Mouse (Mus musculus): Measurements from ENCODE around the gene Irf1. TPM values are rescaled to one million over a fixed set of nuclear protein-coding genes. Genes with fewer than 3 reads are reported as not detected.
A peak's percentile ranks its signal among the peaks of the same experiment; 100 is the strongest.

The Irf1 gene
- polyA plus RNA-seq, 1 experiment from 2014 or later: 16.2 TPM

DNA sequence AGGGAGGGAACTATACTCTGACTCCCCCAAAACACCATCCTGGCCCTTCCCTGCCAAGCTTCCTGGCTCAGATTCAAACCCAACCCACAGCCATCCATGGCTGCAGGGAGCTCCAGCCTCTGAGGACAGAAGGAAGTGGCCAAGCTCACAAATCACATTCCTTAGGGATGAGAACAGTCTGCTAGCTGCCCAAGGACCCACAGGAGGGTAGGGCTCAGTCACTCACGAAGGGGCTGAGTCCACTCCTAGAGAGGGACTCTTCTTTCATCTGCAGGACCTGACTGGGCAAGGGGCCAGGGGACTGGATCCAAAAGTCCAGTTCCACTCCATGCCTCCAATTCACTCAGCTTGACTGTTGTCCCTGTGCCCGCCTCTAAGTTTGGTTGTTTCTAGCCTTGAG is 8.0 kb upstream of the Irf1 start:
- Histone ChIP-seq H3K4me2 (replicated peaks) (no peak overlapping the region), H3K4me3 (replicated peaks) (no peak overlapping the region), H3K27ac (replicated peaks) (peak overlapping the region; percentile 95), H3K9ac (no peak overlapping the region), H3K9me3 (replicated peaks) (no peaks in the 10 kb centered on the region), H3K4me1 (peaks cover 54% of the 10 kb centered on the region), H3K27me3 (no peaks in the 10 kb centered on the region), H3K36me3 (no peaks in the 10 kb centered on the region)
- WGBS: 49% methylated on average over 2 of the region's 2 CpGs
- ATAC-seq (ENCODE audit: insufficient number of reproducible peaks, low FRiP score, low TSS enrichment, low read depth): no peak

DNA sequence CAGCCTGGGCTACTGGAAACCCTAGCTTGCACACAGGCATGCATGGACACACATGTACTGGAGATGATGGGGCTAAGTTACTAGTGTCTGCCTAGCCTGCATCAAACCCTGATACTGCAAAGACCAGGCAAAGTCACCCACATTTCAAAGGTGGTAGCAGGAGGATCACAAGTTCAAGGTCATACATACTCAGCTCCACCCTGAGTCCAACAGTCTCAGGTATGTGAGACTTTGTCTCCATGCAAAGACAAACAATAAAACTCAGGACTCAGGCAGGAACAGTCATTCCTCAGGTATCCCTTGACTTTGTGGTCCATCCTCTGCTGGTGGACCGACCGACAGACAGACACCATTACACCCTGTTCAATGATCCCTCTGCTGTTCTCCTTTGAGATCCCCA is 7.4 kb upstream of the Irf1 start:
- Histone ChIP-seq H3K27me3 (no peaks in the 10 kb centered on the region), H3K4me3 (replicated peaks) (peak overlapping the region; percentile 39), H3K4me1 (peaks cover 54% of the 10 kb centered on the region), H3K36me3 (no peaks in the 10 kb centered on the region), H3K9me3 (replicated peaks) (no peaks in the 10 kb centered on the region), H3K4me2 (replicated peaks) (peak overlapping the region; percentile 77), H3K9ac (no peak overlapping the region), H3K27ac (replicated peaks) (peak overlapping the region; percentile 95)
- ATAC-seq (ENCODE audit: insufficient number of reproducible peaks, low FRiP score, low TSS enrichment, low read depth): no peak
- WGBS: 64% methylated on average over 2 of the region's 2 CpGs

DNA sequence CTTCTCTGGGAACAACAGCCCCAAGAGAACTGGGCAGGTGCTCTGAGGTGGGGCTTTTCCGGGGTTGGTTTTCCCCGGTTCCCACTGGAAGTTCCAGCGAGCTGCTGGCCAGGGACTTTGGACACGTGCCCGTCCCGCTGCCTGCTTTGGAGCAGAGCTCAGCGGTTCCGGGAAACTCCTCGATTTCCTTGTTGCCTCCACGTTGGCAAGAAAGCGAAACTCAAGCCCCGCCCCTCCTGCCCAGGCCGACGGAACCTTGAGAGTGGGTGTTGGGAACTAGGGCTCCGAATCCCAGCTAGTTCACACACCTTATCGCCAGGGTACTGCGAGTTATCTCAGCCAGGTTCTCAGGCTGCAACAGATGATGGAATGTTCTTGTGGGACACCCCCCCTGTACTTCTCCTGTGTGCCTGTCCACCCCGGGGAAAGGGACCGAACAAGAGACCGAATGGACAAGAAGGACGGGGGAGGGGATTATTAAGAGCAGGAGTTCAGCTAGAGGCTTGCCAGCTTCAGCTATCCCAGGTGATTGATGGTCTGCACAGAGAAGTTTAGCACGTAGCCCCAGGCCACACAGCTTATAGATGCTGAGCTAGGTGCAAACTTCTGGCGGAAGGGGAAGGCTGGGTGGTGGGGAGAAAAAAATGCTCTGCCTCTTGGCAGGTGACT is 6.9 kb upstream of the Irf1 start:
- peak overlapping the region; percentile 77 for H3K4me2 ChIP-seq (replicated peaks)
- no peaks in the 10 kb centered on the region for H3K36me3 ChIP-seq
- H3K9ac ChIP-seq: 0 out of 2 replicates have a peak overlapping the region, but pooled peaks have one; percentile 24
- ATAC-seq (ENCODE audit: insufficient number of reproducible peaks, low FRiP score, low TSS enrichment, low read depth): no peak
- H3K27me3 ChIP-seq: no peaks in the 10 kb centered on the region
- WGBS: 4% methylated on average over 23 of the region's 23 CpGs
- peaks cover 54% of the 10 kb centered on the region for H3K4me1 ChIP-seq
- peak overlapping the region; percentile 95 for H3K27ac ChIP-seq (replicated peaks)
- H3K4me3 ChIP-seq (replicated peaks): peak overlapping the region; percentile 39
- H3K9me3 ChIP-seq (replicated peaks): no peaks in the 10 kb centered on the region

DNA sequence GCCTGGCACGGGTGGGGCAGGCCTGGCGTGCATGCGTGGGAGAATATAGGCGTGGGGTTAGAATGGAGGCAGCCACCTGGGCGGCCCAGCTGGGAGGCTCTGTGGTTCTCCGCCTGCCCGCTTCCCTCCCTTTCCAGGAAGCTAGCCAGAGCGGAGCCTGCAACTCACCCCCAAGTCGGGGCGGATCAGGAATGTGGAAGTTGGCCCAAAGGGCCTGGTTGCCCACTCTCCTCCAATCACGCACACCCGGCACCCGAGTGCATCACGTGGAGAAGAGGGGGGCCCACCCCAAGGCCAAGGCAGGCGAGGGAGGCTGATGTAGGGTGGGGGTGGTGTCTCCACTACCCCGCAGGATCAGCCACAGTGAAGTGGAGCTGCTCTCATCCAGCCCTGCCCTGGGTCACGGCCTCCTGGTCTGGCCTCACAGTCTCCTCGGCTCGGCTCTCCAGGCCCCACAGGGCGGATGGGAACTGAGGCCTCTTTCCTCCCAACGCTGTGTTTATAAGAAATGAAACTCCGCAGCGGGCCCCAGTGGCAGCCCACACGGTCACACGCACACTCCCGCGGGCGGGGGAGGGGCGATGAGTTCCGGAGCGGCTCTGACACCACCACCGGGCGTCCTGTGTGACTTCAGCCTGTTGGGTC is 6.2 kb upstream of the Irf1 start:
- ATAC-seq (ENCODE audit: insufficient number of reproducible peaks, low FRiP score, low TSS enrichment, low read depth): peak; percentile 89
- Histone ChIP-seq H3K27me3 (no peaks in the 10 kb centered on the region), H3K4me2 (replicated peaks) (peak overlapping the region; percentile 77), H3K4me3 (replicated peaks) (peak overlapping the region; percentile 39), H3K36me3 (no peaks in the 10 kb centered on the region), H3K27ac (replicated peaks) (peak overlapping the region; percentile 95), H3K9me3 (replicated peaks) (no peaks in the 10 kb centered on the region), H3K9ac (peak overlapping the region; percentile 24), H3K4me1 (peaks cover 53% of the 10 kb centered on the region)
- under 1% methylated on average over 33 of the region's 33 CpGs for WGBS

DNA sequence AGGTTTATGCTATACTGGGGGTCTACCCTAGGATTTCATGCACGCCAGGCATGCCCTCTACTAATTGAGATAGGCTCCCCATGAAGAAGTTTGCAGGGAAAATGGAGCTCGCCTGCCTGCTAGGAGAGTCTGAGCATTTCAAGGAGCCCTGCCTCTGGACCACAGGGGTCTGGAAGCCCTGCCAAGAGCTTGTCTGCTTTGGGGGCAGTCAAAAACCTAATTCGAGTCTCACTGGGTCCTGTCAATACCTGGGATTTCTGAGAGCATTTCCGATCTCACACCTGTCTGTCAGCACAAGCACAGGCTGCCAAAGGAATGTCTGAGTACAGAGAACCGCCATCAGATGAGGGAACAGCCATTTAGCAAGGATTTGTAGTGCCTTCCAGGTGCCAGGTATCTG is 5.2 kb upstream of the Irf1 start:
- peaks cover 48% of the 10 kb centered on the region for H3K4me1 ChIP-seq
- H3K4me2 ChIP-seq (replicated peaks): no peak overlapping the region
- no peak overlapping the region for H3K9ac ChIP-seq
- H3K27me3 ChIP-seq: no peaks in the 10 kb centered on the region
- no peak for ATAC-seq (ENCODE audit: insufficient number of reproducible peaks, low FRiP score, low TSS enrichment, low read depth)
- no peak overlapping the region for H3K4me3 ChIP-seq (replicated peaks)
- 45% methylated on average over 5 of the region's 5 CpGs for WGBS
- H3K9me3 ChIP-seq (replicated peaks): no peaks in the 10 kb centered on the region
- H3K36me3 ChIP-seq: no peaks in the 10 kb centered on the region
- H3K27ac ChIP-seq (replicated peaks): peak overlapping the region; percentile 95

DNA sequence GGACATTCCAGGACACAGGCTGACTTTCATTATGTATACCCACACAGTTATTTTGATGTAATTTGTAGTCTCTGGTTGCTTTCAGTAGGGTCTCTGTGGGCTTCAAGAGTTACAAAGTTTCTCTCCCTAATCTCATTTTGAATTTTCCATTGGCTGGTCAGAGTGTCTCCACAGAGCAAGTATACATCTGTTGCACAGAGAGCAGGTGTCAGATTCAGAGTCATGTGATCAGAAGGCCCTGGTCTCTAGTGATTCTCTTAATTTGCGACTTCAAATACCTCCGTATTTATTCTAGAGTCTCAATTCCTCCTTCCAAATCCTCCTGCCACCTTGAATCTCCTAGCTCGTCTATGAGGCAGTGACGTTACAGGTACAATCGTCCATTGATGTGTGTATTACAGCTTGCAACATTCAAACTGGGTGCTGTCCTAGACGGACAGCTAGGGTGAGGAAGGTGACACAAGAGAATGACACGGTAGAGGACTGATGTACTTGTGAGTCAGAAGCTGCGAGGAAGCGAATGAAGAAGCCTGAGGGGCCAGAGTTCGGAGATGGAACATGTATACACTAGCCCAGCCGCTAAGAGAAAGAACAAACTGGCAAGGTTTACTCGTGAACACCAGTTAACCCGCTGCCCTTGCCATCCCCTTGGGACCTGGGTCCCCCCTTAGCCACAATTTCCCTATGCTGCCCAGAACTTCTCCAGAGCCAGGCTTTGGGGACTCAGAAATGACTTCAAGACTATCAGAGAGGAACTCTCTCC is 1.2 kb upstream of the Irf1 start:
- Histone ChIP-seq H3K36me3 (0 out of 2 replicates have a peak, but pooled peaks cover 6% of the 10 kb centered on the region), H3K4me1 (peaks cover 24% of the 10 kb centered on the region), H3K9ac (no peak overlapping the region), H3K27me3 (no peaks in the 10 kb centered on the region), H3K9me3 (replicated peaks) (no peaks in the 10 kb centered on the region), H3K4me3 (replicated peaks) (0 out of 2 replicates have a peak overlapping the region, but pooled peaks have one; percentile 72), H3K4me2 (replicated peaks) (no peak overlapping the region), H3K27ac (replicated peaks) (no peak overlapping the region)
- WGBS: 58% methylated on average over 13 of the region's 13 CpGs
- ATAC-seq (ENCODE audit: insufficient number of reproducible peaks, low FRiP score, low TSS enrichment, low read depth): no peak

DNA sequence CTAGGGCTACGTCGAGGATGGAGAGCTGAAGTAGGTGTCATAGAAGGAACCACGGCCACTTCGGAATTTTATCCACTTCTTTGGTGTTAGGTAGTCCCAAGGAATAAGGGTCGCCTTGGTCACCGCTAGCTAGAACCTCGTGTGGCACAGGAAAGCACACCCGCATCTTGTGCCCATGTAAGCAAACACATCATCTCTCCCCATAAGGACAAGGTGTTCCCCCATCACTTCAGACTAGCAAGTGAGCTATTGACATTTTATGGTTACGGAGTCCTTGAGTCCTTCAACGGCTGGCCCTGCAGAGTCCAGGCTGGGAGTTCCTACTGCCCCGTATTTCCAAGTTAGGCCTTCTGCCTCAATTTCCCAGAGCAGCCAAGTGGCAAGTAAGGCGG is 633 bp upstream of the Irf1 start:
- 58% methylated on average over 12 of the region's 12 CpGs for WGBS
- no peak for ATAC-seq (ENCODE audit: insufficient number of reproducible peaks, low FRiP score, low TSS enrichment, low read depth)
- peaks cover 10% of the 10 kb centered on the region; the same call in 1 of the 2 replicates for H3K36me3 ChIP-seq
- H3K27ac ChIP-seq (replicated peaks): peak overlapping the region; percentile 39; the same call in 1 of the 2 replicates
- H3K9me3 ChIP-seq (replicated peaks): no peaks in the 10 kb centered on the region
- H3K4me2 ChIP-seq (replicated peaks): peak overlapping the region; percentile 89
- peak overlapping the region; percentile 72 for H3K4me3 ChIP-seq (replicated peaks)
- H3K4me1 ChIP-seq: peaks cover 18% of the 10 kb centered on the region
- H3K27me3 ChIP-seq: no peaks in the 10 kb centered on the region
- no peak overlapping the region for H3K9ac ChIP-seq

DNA sequence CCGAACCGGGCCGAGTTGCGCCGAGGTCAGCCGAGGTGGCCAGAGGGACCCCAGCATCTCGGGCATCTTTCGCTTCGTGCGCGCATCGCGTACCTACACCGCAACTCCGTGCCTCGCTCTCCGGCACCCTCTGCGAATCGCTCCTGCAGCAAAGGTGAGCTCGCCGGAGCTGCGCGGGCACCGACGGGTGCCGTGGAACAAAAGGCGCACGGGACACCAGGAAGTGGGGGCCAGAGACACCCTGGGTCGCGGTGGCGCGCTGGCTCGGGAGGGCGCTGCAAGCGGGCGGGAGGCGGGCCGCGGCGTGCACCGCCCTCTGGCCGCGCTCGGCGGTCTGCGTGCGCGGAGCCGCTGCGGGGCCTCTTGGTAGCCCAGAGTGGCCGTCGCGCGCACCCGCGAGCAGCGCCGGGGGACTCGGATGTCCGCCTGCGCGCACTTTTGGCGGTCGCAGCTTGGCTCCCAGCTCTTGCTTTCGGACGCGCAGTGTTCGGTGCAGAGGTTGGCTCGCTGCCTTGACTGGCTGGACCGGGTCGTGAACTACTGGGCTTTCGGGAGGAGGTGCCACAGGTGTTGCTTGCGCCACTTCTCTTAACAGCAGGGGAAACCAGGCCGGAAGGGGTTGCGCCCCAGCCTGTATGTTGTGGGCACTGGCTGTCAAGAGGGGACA is 444 bp downstream of the Irf1 start:
- Histone ChIP-seq H3K27ac (replicated peaks) (peak overlapping the region; percentile 56), H3K4me2 (replicated peaks) (peak overlapping the region; percentile 89), H3K27me3 (no peaks in the 10 kb centered on the region), H3K4me1 (peaks cover 16% of the 10 kb centered on the region), H3K9ac (peak overlapping the region; percentile 50), H3K36me3 (peaks cover 14% of the 10 kb centered on the region; the same call in 1 of the 2 replicates), H3K4me3 (replicated peaks) (peak overlapping the region; percentile 72), H3K9me3 (replicated peaks) (no peaks in the 10 kb centered on the region)
- under 1% methylated on average over 73 of the region's 75 CpGs for WGBS
- peak; percentile 84 for ATAC-seq (ENCODE audit: insufficient number of reproducible peaks, low FRiP score, low TSS enrichment, low read depth)

DNA sequence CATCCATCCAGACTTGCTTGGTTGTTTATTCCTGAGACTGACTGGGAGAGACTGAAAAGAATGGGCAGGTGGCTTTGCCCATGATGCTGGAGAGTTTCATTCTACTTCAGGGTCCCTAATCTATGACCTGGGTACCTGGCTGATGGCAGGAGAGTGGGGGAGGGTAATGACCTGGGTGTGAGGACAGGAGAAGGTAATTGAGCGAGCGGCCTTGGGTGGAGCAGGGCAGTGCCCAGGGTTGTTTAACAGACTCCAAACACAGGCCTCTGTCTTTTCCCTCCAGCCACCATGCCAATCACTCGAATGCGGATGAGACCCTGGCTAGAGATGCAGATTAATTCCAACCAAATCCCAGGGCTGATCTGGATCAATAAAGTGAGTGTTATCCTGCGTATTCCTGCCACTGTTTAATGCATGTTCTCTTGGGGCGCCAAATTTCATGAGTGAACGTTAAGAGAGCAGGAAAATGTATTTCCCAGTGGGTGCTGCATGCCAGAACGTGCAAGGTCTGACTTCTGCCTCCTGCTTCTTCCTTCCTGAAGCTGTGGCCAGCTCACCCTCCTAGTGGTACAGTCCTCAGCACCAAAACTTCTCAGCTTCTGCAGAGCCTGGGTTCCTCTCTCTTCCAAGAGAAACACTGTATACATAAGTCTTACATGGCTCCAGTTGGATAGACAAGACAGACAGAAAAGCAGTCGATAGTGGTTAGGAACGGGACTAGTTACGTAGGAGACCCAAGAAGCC is 1.4 kb downstream of the Irf1 start:
- Histone ChIP-seq H3K9ac (no peak overlapping the region), H3K27ac (replicated peaks) (no peak overlapping the region), H3K4me2 (replicated peaks) (peak overlapping the region; percentile 89), H3K27me3 (no peaks in the 10 kb centered on the region), H3K9me3 (replicated peaks) (no peaks in the 10 kb centered on the region), H3K4me1 (peaks cover 20% of the 10 kb centered on the region), H3K36me3 (peaks cover 14% of the 10 kb centered on the region), H3K4me3 (replicated peaks) (peak overlapping the region; percentile 72)
- WGBS: 80% methylated on average over 11 of the region's 11 CpGs
- ATAC-seq (ENCODE audit: insufficient number of reproducible peaks, low FRiP score, low TSS enrichment, low read depth): no peak

DNA sequence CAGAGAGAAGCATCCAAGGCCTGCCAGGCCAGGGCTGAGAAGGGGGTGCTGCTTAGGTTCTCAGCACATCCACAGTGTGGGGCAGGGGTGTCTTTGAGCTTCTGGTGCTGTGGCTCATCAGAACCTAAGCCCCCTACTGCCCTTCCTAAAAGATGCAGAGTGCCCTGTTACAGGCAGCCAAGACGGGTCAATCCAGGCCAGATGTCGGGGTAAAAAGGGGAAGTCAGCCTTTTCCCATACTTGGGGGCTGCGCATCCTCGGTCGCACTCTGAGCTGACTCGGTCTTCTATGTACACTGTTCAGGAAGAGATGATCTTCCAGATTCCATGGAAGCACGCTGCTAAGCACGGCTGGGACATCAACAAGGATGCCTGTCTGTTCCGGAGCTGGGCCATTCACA is 2.7 kb downstream of the Irf1 start:
- 68% methylated on average over 9 of the region's 9 CpGs for WGBS
- Histone ChIP-seq H3K9ac (no peak overlapping the region), H3K27ac (replicated peaks) (no peak overlapping the region), H3K27me3 (no peaks in the 10 kb centered on the region), H3K4me2 (replicated peaks) (no peak overlapping the region), H3K4me1 (peaks cover 20% of the 10 kb centered on the region), H3K9me3 (replicated peaks) (no peaks in the 10 kb centered on the region), H3K36me3 (peaks cover 25% of the 10 kb centered on the region), H3K4me3 (replicated peaks) (no peak overlapping the region)
- no peak for ATAC-seq (ENCODE audit: insufficient number of reproducible peaks, low FRiP score, low TSS enrichment, low read depth)
